Mouse (Mus musculus) hindbrain, embryonic 16.5 days (tissue): ENCODE measurements around the gene Btg2. TPM values are rescaled to one million over a fixed set of nuclear protein-coding genes. Genes with fewer than 3 reads are reported as not detected.

ENCODE experiments used
- ATAC-seq: fragments of 200-750 bp; cut with Nextera tagmentation; 2 replicates; pipeline ENCODE4 v1.8.0; 2017; ENCODE audit warnings: moderate TSS enrichment, moderate library complexity
- H3K27ac ChIP-seq: fragments of 300-500 bp; sonication (generic); 2 replicates; pipeline ENCODE4 v1.5.1; 2014; ENCODE audit warnings: low read depth, mild to moderate bottlenecking, control low read depth, low read length, moderate library complexity
- H3K27me3 ChIP-seq: fragments of 300-500 bp; sonication (generic); replicated peaks from 2 replicates; pipeline ENCODE4 v1.6.1; 2014; ENCODE audit warnings: low read length; ENCODE audit not compliant: control insufficient read depth, insufficient read depth
- H3K36me3 ChIP-seq: fragments of 300-500 bp; sonication (generic); 2 replicates; pipeline ENCODE4 v1.6.1; 2014; ENCODE audit warnings: mild to moderate bottlenecking, low read length, moderate library complexity, mixed read lengths; ENCODE audit not compliant: control insufficient read depth, insufficient read depth
- H3K4me1 ChIP-seq: fragments of 300-500 bp; sonication (generic); 2 replicates; pipeline ENCODE4 v1.6.1; 2014; ENCODE audit warnings: low read depth, low read length; ENCODE audit not compliant: control insufficient read depth, insufficient read depth
- H3K4me2 ChIP-seq: fragments of 300-500 bp; sonication (generic); 2 replicates; pipeline ENCODE4 v1.6.1; 2014; ENCODE audit warnings: mild to moderate bottlenecking, low read length, control low read depth, moderate library complexity
- H3K4me3 ChIP-seq: fragments of 300-500 bp; sonication (generic); 2 replicates; pipeline ENCODE4 v1.5.1; 2014; ENCODE audit warnings: mild to moderate bottlenecking, low read length, control low read depth, moderate library complexity
- H3K9ac ChIP-seq: fragments of 300-500 bp; sonication (generic); 2 replicates; pipeline ENCODE4 v1.6.1; 2014; ENCODE audit warnings: low read depth, mild to moderate bottlenecking, control low read depth, low read length, moderate library complexity
- H3K9me3 ChIP-seq: fragments of 300-500 bp; sonication (generic); 2 replicates; pipeline ENCODE4 v1.6.1; 2014; ENCODE audit warnings: mild to moderate bottlenecking, low read length, moderate library complexity; ENCODE audit not compliant: control insufficient read depth
- WGBS: fragments of 180-500 bp; shearing (Covaris S2); extraction: QIAGEN DNeasy Blood & Tissue Kit; methylation state at CpG from one replicate; pipeline ENCODE4 v1.1.7; 2014; 5-methylcytosine and 5-hydroxymethylcytosine counted together
- polyA plus RNA-seq: library from polyadenylated mRNA; unstranded; fragments of >200 nt; fragmentation: Nextera tagmentation; extraction: Ambion mirVana; gene quantifications from 2 replicates; pipeline ENCODE4 v1.2.1, GENCODE M21; 2015

Btg2 gene
- polyA plus RNA-seq, 1 experiment from 2014 or later = 28.0 TPM

GRCm38 (mm10) chr1:134100401-134100800, 21.5 kb upstream of the Btg2 start:
- no peaks in the 10 kb centered on the region for H3K36me3 ChIP-seq
- H3K4me3 ChIP-seq = no peak overlapping the region
- no peak overlapping the region for H3K4me2 ChIP-seq
- ATAC-seq = no peak
- H3K27ac ChIP-seq = no peak overlapping the region
- H3K4me1 ChIP-seq = peaks cover 27% of the 10 kb centered on the region
- H3K27me3 ChIP-seq = no peaks in the 10 kb centered on the region
- no peak overlapping the region for H3K9ac ChIP-seq
- 82% methylated on average over 5 of the region's 5 CpGs for WGBS
- H3K9me3 ChIP-seq = no peaks in the 10 kb centered on the region

GRCm38 (mm10) chr1:134099516-134100235, 20.8 kb upstream of the Btg2 start:
- peaks cover 27% of the 10 kb centered on the region for H3K4me1 ChIP-seq
- H3K9ac ChIP-seq = peak overlapping the region; percentile 57
- H3K27ac ChIP-seq = peak overlapping the region; percentile 59
- H3K4me2 ChIP-seq = peak overlapping the region; percentile 83
- no peaks in the 10 kb centered on the region for H3K27me3 ChIP-seq
- WGBS = 26% methylated on average over 12 of the region's 12 CpGs
- no peaks in the 10 kb centered on the region for H3K36me3 ChIP-seq
- H3K4me3 ChIP-seq = peak overlapping the region; percentile 43
- no peaks in the 10 kb centered on the region for H3K9me3 ChIP-seq
- peak; percentile 10; the same call in 1 of the 2 replicates for ATAC-seq

- ATAC-seq = peak; percentile 80
- WGBS = 10% methylated on average over 17 of the region's 17 CpGs
- H3K4me1 ChIP-seq = peaks cover 28% of the 10 kb centered on the region
Measured at GRCm38 (mm10) chr1:134098726-134099515, 20.0 kb upstream of the Btg2 start.

DNA sequence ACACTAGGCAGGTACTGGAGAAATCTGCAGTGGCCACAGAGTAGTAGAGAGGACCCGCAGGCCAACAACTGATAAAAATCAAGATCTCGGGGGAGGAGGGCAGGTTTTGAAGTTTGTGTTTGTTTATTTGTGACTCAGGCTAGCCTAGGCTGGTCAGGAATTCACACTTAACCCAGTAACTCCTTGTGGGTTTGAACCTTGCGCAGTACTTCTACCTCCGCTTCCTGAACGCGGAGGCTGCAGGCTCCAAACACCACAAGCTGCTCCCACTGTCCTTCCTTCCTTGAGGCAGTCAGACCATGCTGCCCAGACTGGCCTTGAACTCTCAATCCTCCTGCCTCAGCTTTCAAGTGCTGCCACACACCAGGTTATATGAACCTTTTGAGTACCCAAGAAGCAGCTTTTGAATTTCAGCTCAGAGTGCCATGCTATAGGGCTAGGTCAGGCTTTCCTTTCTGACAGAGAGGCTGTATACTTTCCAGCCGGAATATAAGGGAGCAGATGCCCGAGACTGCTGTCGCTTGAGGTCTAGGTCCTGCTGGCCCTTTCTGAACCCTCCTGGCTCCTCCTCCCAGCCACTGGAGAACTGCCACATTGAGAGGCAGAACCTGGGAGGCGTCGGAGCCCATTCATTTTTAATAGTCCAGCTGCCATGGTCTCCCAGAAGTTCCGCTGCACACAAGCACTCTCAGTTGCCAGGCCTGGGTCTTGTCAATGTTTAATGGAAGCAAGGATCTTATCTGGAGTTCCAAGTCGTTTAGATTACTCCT, 19.2 kb upstream of the Btg2 start:
- no peak for ATAC-seq
- Histone ChIP-seq H3K9me3 (no peaks in the 10 kb centered on the region), H3K4me2 (no peak overlapping the region; the same call in 1 of the 2 replicates), H3K36me3 (no peaks in the 10 kb centered on the region), H3K27ac (peak overlapping the region; percentile 59; the same call in 1 of the 2 replicates), H3K9ac (no peak overlapping the region), H3K4me3 (no peak overlapping the region), H3K4me1 (peaks cover 36% of the 10 kb centered on the region), H3K27me3 (no peaks in the 10 kb centered on the region)
- 59% methylated on average over 13 of the region's 13 CpGs for WGBS

More at GRCm38 (mm10) chr1:134098726-134099515, 20.0 kb upstream of the Btg2 start:
- Histone ChIP-seq H3K27me3 (no peaks in the 10 kb centered on the region), H3K4me2 (peak overlapping the region; percentile 83), H3K9me3 (no peaks in the 10 kb centered on the region), H3K36me3 (no peaks in the 10 kb centered on the region), H3K27ac (peak overlapping the region; percentile 59), H3K9ac (peak overlapping the region; percentile 57), H3K4me3 (peak overlapping the region; percentile 43)

- Histone ChIP-seq H3K36me3 (no peaks in the 10 kb centered on the region), H3K4me1 (peaks cover 41% of the 10 kb centered on the region), H3K27me3 (no peaks in the 10 kb centered on the region), H3K4me3 (no peak overlapping the region), H3K9ac (no peak overlapping the region), H3K4me2 (no peak overlapping the region), H3K27ac (peak overlapping the region; percentile 70), H3K9me3 (no peaks in the 10 kb centered on the region)
- no peak for ATAC-seq
- WGBS = 79% methylated on average over 7 of the region's 7 CpGs
Measured at GRCm38 (mm10) chr1:134097080-134097855, 18.3 kb upstream of the Btg2 start.

GRCm38 (mm10) chr1:134096264-134096934, 17.5 kb upstream of the Btg2 start:
- H3K27ac ChIP-seq = peak overlapping the region; percentile 70
- 16% methylated on average over 14 of the region's 14 CpGs for WGBS
- peak overlapping the region; percentile 9; the same call in 1 of the 2 replicates for H3K9ac ChIP-seq
- H3K4me1 ChIP-seq = peaks cover 41% of the 10 kb centered on the region
- peak; percentile 74 for ATAC-seq
- no peaks in the 10 kb centered on the region for H3K9me3 ChIP-seq
- no peaks in the 10 kb centered on the region for H3K27me3 ChIP-seq
- H3K4me3 ChIP-seq = no peak overlapping the region
- no peaks in the 10 kb centered on the region for H3K36me3 ChIP-seq
- peak overlapping the region; percentile 13; the same call in 1 of the 2 replicates for H3K4me2 ChIP-seq

- Histone ChIP-seq H3K9ac (peak overlapping the region; percentile 9; the same call in 1 of the 2 replicates), H3K4me3 (no peak overlapping the region), H3K27ac (peak overlapping the region; percentile 70), H3K36me3 (no peaks in the 10 kb centered on the region), H3K4me2 (no peak overlapping the region), H3K9me3 (no peaks in the 10 kb centered on the region), H3K27me3 (no peaks in the 10 kb centered on the region), H3K4me1 (peaks cover 41% of the 10 kb centered on the region)
- 75% methylated on average over 4 of the region's 4 CpGs for WGBS
- no peak for ATAC-seq
Measured at GRCm38 (mm10) chr1:134095721-134096120, 16.8 kb upstream of the Btg2 start.

DNA sequence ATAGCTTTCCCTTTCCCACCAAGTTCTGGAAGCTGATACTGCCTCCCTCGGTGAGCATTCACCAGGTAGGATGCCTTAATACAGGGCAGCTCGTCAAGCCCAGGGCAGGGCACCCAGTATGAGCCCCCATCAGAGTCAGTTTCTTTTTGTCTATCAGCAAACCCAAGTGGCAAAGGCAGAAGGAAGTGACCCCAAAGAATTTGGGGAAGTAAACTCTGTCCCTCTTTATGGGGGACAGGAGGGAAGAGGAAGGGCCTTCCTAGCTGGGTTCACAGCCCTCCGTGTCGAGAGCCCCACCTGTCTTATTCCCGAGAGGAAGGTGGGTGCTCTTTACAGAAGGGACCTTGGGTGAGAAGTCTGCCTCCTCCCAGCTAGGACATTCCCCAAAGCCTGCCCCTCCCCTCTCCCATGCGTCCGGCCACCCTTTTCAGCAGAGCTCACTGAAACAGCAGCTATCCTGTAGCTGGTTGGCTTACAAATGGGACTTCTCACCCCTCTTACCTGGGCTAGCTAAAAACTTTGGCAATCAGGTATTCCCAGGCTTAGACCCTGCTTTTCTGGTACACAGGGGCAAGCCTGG, 16.2 kb upstream of the Btg2 start:
- no peak overlapping the region; the same call in 1 of the 2 replicates for H3K27ac ChIP-seq
- ATAC-seq = no peak

More for the DNA sequence above, 16.2 kb upstream of the Btg2 start:
- Histone ChIP-seq H3K4me2 (no peak overlapping the region), H3K9ac (no peak overlapping the region), H3K27me3 (no peaks in the 10 kb centered on the region), H3K4me1 (peaks cover 41% of the 10 kb centered on the region), H3K4me3 (no peak overlapping the region), H3K36me3 (no peaks in the 10 kb centered on the region), H3K9me3 (no peaks in the 10 kb centered on the region)
- 67% methylated on average over 7 of the region's 7 CpGs for WGBS
